Mouse (Mus musculus): Measurements from ENCODE around the gene Gm6588. TPM values are rescaled to one million over a fixed set of nuclear protein-coding genes. Genes with fewer than 3 reads are reported as not detected.

Gene Gm6588
- polyA plus RNA-seq, 1 experiment from 2014 or later, result 0.37 TPM

- H3K4me2 ChIP-seq (replicated peaks), result no peak overlapping the region
- ATAC-seq (ENCODE audit: low FRiP score), result peak; percentile 51; the same call in 1 of the 2 replicates
- no peak overlapping the region for H3K4me3 ChIP-seq
- H3K36me3 ChIP-seq, result no peaks in the 10 kb centered on the region
- H3K4me1 ChIP-seq, result peaks cover 26% of the 10 kb centered on the region
- no peaks in the 10 kb centered on the region for H3K27me3 ChIP-seq
- WGBS, result 57% methylated on average over 8 of the region's 8 CpGs
- no peaks in the 10 kb centered on the region for H3K9me3 ChIP-seq (replicated peaks)
- peak overlapping the region; percentile 48; the same call in 1 of the 2 replicates for H3K27ac ChIP-seq
- 0 out of 2 replicates have a peak overlapping the region, but pooled peaks have one; percentile 18 for H3K9ac ChIP-seq
These were observed 50.9 kb downstream of the Gm6588 start for GRCm38 (mm10) chr5:112499918-112500682.

Other genes starting within 250 kb of the Gm6588 start
- gene Cryba4, start 196.9 kb upstream of the Gm6588 start, polyA plus RNA-seq (2016; fragmentation: Nextera tagmentation; extraction: Ambion mirVana), result 1.8 and 2.3 TPM in 2 replicates
- gene Crybb1, start 193.6 kb upstream of the Gm6588 start, polyA plus RNA-seq (2016; fragmentation: Nextera tagmentation; extraction: Ambion mirVana), result 2.0 and 2.3 TPM in 2 replicates
- 31.7 and 35.4 TPM in 2 replicates for gene Tpst2, start 172.7 kb upstream of the Gm6588 start, polyA plus RNA-seq (2016; fragmentation: Nextera tagmentation; extraction: Ambion mirVana)
- 38.1 TPM in 2 replicates for gene Tfip11, start 123.1 kb upstream of the Gm6588 start, polyA plus RNA-seq (2016; fragmentation: Nextera tagmentation; extraction: Ambion mirVana)
- gene Srrd, start 106.4 kb upstream of the Gm6588 start, polyA plus RNA-seq (2016; fragmentation: Nextera tagmentation; extraction: Ambion mirVana), result 46.9 and 47.6 TPM in 2 replicates
- gene Hps4, start 106.3 kb upstream of the Gm6588 start, polyA plus RNA-seq (2016; fragmentation: Nextera tagmentation; extraction: Ambion mirVana), result 35.4 and 37.1 TPM in 2 replicates
- gene Gm6583, start 93.4 kb upstream of the Gm6588 start, polyA plus RNA-seq (2016; fragmentation: Nextera tagmentation; extraction: Ambion mirVana), result 0.26 and 0.27 TPM in 2 replicates
- 60.7 and 66.1 TPM in 2 replicates for gene Asphd2, start 54.6 kb upstream of the Gm6588 start, polyA plus RNA-seq (2016; fragmentation: Nextera tagmentation; extraction: Ambion mirVana)
- 16.0 and 16.4 TPM in 2 replicates for gene Sez6l, start 127.8 kb downstream of the Gm6588 start, polyA plus RNA-seq (2016; fragmentation: Nextera tagmentation; extraction: Ambion mirVana)

Data from hindbrain, embryonic 12.5 days (tissue).